Comparison of ENCODE assay signal across 8 mouse cellular contexts in the genomic region with DNA sequence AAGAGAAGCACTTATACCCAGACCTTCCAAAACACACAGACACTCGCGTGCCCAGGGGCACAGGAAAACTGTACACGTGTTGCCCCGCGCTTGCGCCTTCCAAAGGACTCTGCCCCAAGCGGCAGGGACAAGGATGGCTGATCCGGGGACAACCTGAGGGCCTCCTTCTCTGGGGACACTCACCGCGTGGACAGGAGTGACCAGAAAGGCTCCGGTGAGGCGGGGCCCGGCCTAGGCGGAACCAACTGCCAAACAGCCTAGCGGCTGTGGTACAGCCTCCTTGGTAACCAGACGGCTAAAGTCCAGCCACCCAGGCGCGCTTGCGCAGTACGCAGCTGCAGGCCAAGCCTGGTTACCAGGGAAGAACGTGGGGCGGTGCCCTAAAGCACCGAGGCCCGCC. TPM values are rescaled to one million over a fixed set of nuclear protein-coding genes. Genes with fewer than 3 reads are reported as not detected.
DNase-seq lines count a peak whose midpoint lies in the region; ATAC-seq lines count a peak whose summit lies in the region.

Gene Abhd14b, plus strand, starts transcription at position 112 of the 400 bp plus-strand sequence.
Gene Abhd14a, minus strand, starts transcription at position 331 of the 400 bp plus-strand sequence.

- ATAC-seq in CD4-positive, CD25-positive, alpha-beta regulatory T cell, adult 4 months: peak; percentile 70
- ATAC-seq in forebrain, embryonic 11.5 days (replicated peaks; ENCODE audit: low FRiP score): peak; percentile 80
- peak; percentile 86 for ATAC-seq in heart, embryonic 16.5 days (replicated peaks; ENCODE audit: extremely low read depth, insufficient read depth, low FRiP score)
- peak; percentile 77 for ATAC-seq in liver, embryonic 15.5 days (ENCODE audit: insufficient read depth)
- peak; percentile 79 for ATAC-seq in neural tube, embryonic 12.5 days (ENCODE audit: low FRiP score, low read depth)

- no peaks in the 10 kb centered on the region for H3K27me3 ChIP-seq in forebrain, embryonic 11.5 days (ENCODE audit: control insufficient read depth, insufficient read depth, low read length)
- H3K27me3 ChIP-seq in heart, embryonic 16.5 days (ENCODE audit: control insufficient read depth, insufficient read depth, low read length): no peaks in the 10 kb centered on the region
- peaks cover 17% of the 10 kb centered on the region for H3K27me3 ChIP-seq in liver, embryonic 15.5 days
- H3K27me3 ChIP-seq in neural tube, embryonic 12.5 days (replicated peaks): no peaks in the 10 kb centered on the region

- H3K4me2 ChIP-seq in forebrain, embryonic 11.5 days (ENCODE audit: low read depth, low read length, severe bottlenecking): peak within 1 kb of the TSS; percentile 61
- H3K4me2 ChIP-seq in heart, embryonic 16.5 days (ENCODE audit: low read depth, low read length): peak within 1 kb of the TSS; percentile 93
- peak within 1 kb of the TSS; percentile 79 for H3K4me2 ChIP-seq in liver, embryonic 15.5 days
- peak within 1 kb of the TSS; percentile 79 for H3K4me2 ChIP-seq in neural tube, embryonic 12.5 days (replicated peaks)

- H3K9ac ChIP-seq in forebrain, embryonic 11.5 days (ENCODE audit: low read length): peak within 1 kb of the TSS; percentile 54
- H3K9ac ChIP-seq in heart, embryonic 16.5 days (ENCODE audit: low read length): peak within 1 kb of the TSS; percentile 81
- peak within 1 kb of the TSS; percentile 51; the same call in 1 of the 2 replicates for H3K9ac ChIP-seq in liver, embryonic 15.5 days
- peak within 1 kb of the TSS; percentile 60 for H3K9ac ChIP-seq in neural tube, embryonic 12.5 days

- 0% methylated on average over 24 of the region's 24 CpGs for WGBS in forebrain, embryonic 11.5 days
- WGBS in heart, embryonic 16.5 days: under 1% methylated on average over 24 of the region's 24 CpGs
- under 1% methylated on average over 24 of the region's 24 CpGs for whole genome bisulfite sequencing in liver, embryonic 15.5 days (ENCODE audit: insufficient replicate concordance)
- WGBS in neural tube, embryonic 12.5 days: under 1% methylated on average over 24 of the region's 24 CpGs

- H3K9me3 ChIP-seq in forebrain, embryonic 11.5 days (ENCODE audit: control insufficient read depth, low read length): no peaks in the 10 kb centered on the region
- no peaks in the 10 kb centered on the region for H3K9me3 ChIP-seq in heart, embryonic 16.5 days (replicated peaks; ENCODE audit: control insufficient read depth, low read length)
- no peaks in the 10 kb centered on the region for H3K9me3 ChIP-seq in liver, embryonic 15.5 days (replicated peaks)
- H3K9me3 ChIP-seq in neural tube, embryonic 12.5 days: no peaks in the 10 kb centered on the region

- peaks cover 19% of the 10 kb centered on the region for H3K4me1 ChIP-seq in forebrain, embryonic 11.5 days (replicated peaks; ENCODE audit: control insufficient read depth, insufficient read depth, low read length)
- peaks cover 25% of the 10 kb centered on the region for H3K4me1 ChIP-seq in heart, embryonic 16.5 days (ENCODE audit: control insufficient read depth, insufficient read depth, low read length)
- peaks cover 57% of the 10 kb centered on the region for H3K4me1 ChIP-seq in liver, embryonic 15.5 days (replicated peaks)
- H3K4me1 ChIP-seq in neural tube, embryonic 12.5 days: peaks cover 39% of the 10 kb centered on the region

- no peaks in the 10 kb centered on the region for H3K36me3 ChIP-seq in forebrain, embryonic 11.5 days (ENCODE audit: control insufficient read depth, insufficient read depth, low read length)
- H3K36me3 ChIP-seq in heart, embryonic 16.5 days (ENCODE audit: control insufficient read depth, insufficient read depth): no peaks in the 10 kb centered on the region
- no peaks in the 10 kb centered on the region; the same call in 1 of the 2 replicates for H3K36me3 ChIP-seq in liver, embryonic 15.5 days (replicated peaks)
- no peaks in the 10 kb centered on the region for H3K36me3 ChIP-seq in neural tube, embryonic 12.5 days

- peak within 1 kb of the TSS; percentile 37 for H3K4me3 ChIP-seq in forebrain, embryonic 11.5 days (ENCODE audit: low read depth, low read length)
- peak within 1 kb of the TSS; percentile 65 for H3K4me3 ChIP-seq in heart, embryonic 16.5 days (ENCODE audit: low read length)
- H3K4me3 ChIP-seq in liver, embryonic 15.5 days (replicated peaks): peak within 1 kb of the TSS; percentile 59
- peak within 1 kb of the TSS; percentile 47 for H3K4me3 ChIP-seq in neural tube, embryonic 12.5 days

- DNase-seq in c-Kit-negative CD71-positive TER-119-positive erythroid progenitor cells, embryonic 14.5 days (ENCODE audit: low read depth, low spot score): peak; percentile 26
- DNase-seq in forebrain, embryonic 11.5 days (ENCODE audit: low spot score): peak; percentile 95
- peak; percentile 98 to 99 for DNase-seq in kidney, postnatal 36 days
- peak; percentile 90 for DNase-seq in telencephalon, adult 2 months (ENCODE audit: low read depth, low spot score)

- no peak within 1 kb of the TSS; the same call in 1 of the 2 replicates for H3K27ac ChIP-seq in forebrain, embryonic 11.5 days (ENCODE audit: low read depth, low read length)
- peak within 1 kb of the TSS; percentile 83 for H3K27ac ChIP-seq in heart, embryonic 16.5 days (ENCODE audit: low read length)
- H3K27ac ChIP-seq in liver, embryonic 15.5 days (replicated peaks): peak within 1 kb of the TSS; percentile 73
- no peak within 1 kb of the TSS for H3K27ac ChIP-seq in neural tube, embryonic 12.5 days

RNA-seq across cellular contexts. Expression of gene Abhd14b, which starts in this region (rescaled TPM):
- 10 to 100 TPM; 19.4 to 21.2 TPM for polyA plus RNA-seq in CD4-positive, CD25-positive, alpha-beta regulatory T cell, adult 4 months (2017; shearing (Covaris generic))
- polyA plus RNA-seq in forebrain, embryonic 11.5 days (2014; fragmentation: Nextera tagmentation; extraction: Ambion mirVana): 4.6 and 4.7 TPM in 2 replicates
- 10.0 and 10.7 TPM in 2 replicates for polyA plus RNA-seq in heart, embryonic 16.5 days (2015; fragmentation: Nextera tagmentation; extraction: Ambion mirVana)
- 29.0 and 36.4 TPM in 2 replicates for polyA plus RNA-seq in liver, embryonic 15.5 days (2015; fragmentation: Nextera tagmentation; extraction: Ambion mirVana)
- 5.7 and 6.0 TPM in 2 replicates for polyA plus RNA-seq in neural tube, embryonic 12.5 days (2016; fragmentation: Nextera tagmentation; extraction: Ambion mirVana)

RNA-seq across cellular contexts. Expression of gene Abhd14a, which starts in this region (rescaled TPM):
- polyA plus RNA-seq in CD4-positive, CD25-positive, alpha-beta regulatory T cell, adult 4 months (2017; shearing (Covaris generic)): 10 to 100 TPM; 10.5 to 24.2 TPM
- polyA plus RNA-seq in forebrain, embryonic 11.5 days (2014; fragmentation: Nextera tagmentation; extraction: Ambion mirVana): 38.3 and 41.0 TPM in 2 replicates
- polyA plus RNA-seq in heart, embryonic 16.5 days (2015; fragmentation: Nextera tagmentation; extraction: Ambion mirVana): 60.5 and 61.0 TPM in 2 replicates
- 20.2 and 22.0 TPM in 2 replicates for polyA plus RNA-seq in liver, embryonic 15.5 days (2015; fragmentation: Nextera tagmentation; extraction: Ambion mirVana)
- polyA plus RNA-seq in neural tube, embryonic 12.5 days (2016; fragmentation: Nextera tagmentation; extraction: Ambion mirVana): 34.6 and 38.0 TPM in 2 replicates

Comparison
In these comparisons a context has a peak if more than half of its experiments do, and no peak if none do; other contexts are left out.
1. DNase-seq: peak in every context shown above with its lines; median percentile 98 in kidney, postnatal 36 days; 95 in forebrain, embryonic 11.5 days; 90 in telencephalon, adult 2 months; 26 in c-Kit-negative CD71-positive TER-119-positive erythroid progenitor cells, embryonic 14.5 days.
2. H3K27ac ChIP-seq: peak in heart, embryonic 16.5 days (single experiment) and liver, embryonic 15.5 days (single experiment); none in forebrain, embryonic 11.5 days (single experiment) and neural tube, embryonic 12.5 days (single experiment).
3. Peak in every context shown above with its lines, with median percentiles within 50 percentile points of each other: ATAC-seq, H3K4me2 ChIP-seq, H3K4me3 ChIP-seq and H3K9ac ChIP-seq.